Mouse (Mus musculus) embryonic facial prominence, embryonic 11.5 days (tissue): ENCODE data around the gene Gm1979. TPM values are rescaled to one million over a fixed set of nuclear protein-coding genes. Genes with fewer than 3 reads are reported as not detected.
"Not testable (repeated sequence)": the region's sequence is repeated elsewhere in the genome, so short reads cannot be mapped to it uniquely, and the experiment has no call there.

Experiments used
- ATAC-seq: fragments of 200-750 bp; cut with Nextera tagmentation; replicated peaks from 2 replicates; pipeline ENCODE4 v1.8.0; 2017; ENCODE audit warnings: low read depth; ENCODE audit not compliant: insufficient number of reproducible peaks, low FRiP score, low TSS enrichment
- DNase-seq: peaks from one replicate; pipeline ENCODE4 v3.0.0-alpha.2; 2015; ENCODE audit warnings: low spot score
- H3K27ac ChIP-seq: fragments of 300-500 bp; sonication (generic); replicated peaks from 2 replicates; pipeline ENCODE4 v1.5.1; 2014; ENCODE audit warnings: mild to moderate bottlenecking, low read depth, low read length, control low read depth
- H3K27me3 ChIP-seq: fragments of 300-500 bp; sonication (generic); 2 replicates; pipeline ENCODE4 v1.6.1; 2014; ENCODE audit warnings: mild to moderate bottlenecking, low read length, moderate library complexity, mixed read lengths; ENCODE audit not compliant: control insufficient read depth, insufficient read depth
- H3K36me3 ChIP-seq: fragments of 300-500 bp; sonication (generic); replicated peaks from 2 replicates; pipeline ENCODE4 v1.6.1; 2014; ENCODE audit warnings: low read depth, mild to moderate bottlenecking, low read length, moderate library complexity, mixed read lengths; ENCODE audit not compliant: control insufficient read depth, insufficient read depth
- H3K4me1 ChIP-seq: fragments of 300-500 bp; sonication (generic); 2 replicates; pipeline ENCODE4 v1.6.1; 2014; ENCODE audit warnings: low read length, mixed read lengths; ENCODE audit not compliant: control insufficient read depth, insufficient read depth
- H3K4me2 ChIP-seq: fragments of 300-500 bp; sonication (generic); 2 replicates; pipeline ENCODE4 v1.6.1; 2014; ENCODE audit warnings: low read depth, mild to moderate bottlenecking, control low read depth, low read length, moderate library complexity
- H3K4me3 ChIP-seq: fragments of 300-500 bp; sonication (generic); 2 replicates; pipeline ENCODE4 v1.5.1; 2014; ENCODE audit warnings: low read depth, low read length, control low read depth
- H3K9ac ChIP-seq: fragments of 300-500 bp; sonication (generic); replicated peaks from 2 replicates; pipeline ENCODE4 v1.6.1; 2014; ENCODE audit warnings: mild to moderate bottlenecking, control low read depth, low read length
- H3K9me3 ChIP-seq: fragments of 300-500 bp; sonication (generic); replicated peaks from 2 replicates; pipeline ENCODE4 v1.6.1; 2016; ENCODE audit warnings: mild to moderate bottlenecking, low read length, inconsistent platforms, mixed read lengths; ENCODE audit not compliant: control insufficient read depth
- WGBS: fragments of 180-500 bp; shearing (Covaris S2); extraction: QIAGEN DNeasy Blood & Tissue Kit; methylation state at CpG from one replicate; pipeline ENCODE4 v1.1.7; 2014; 5-methylcytosine and 5-hydroxymethylcytosine counted together
- polyA plus RNA-seq: library from polyadenylated mRNA; unstranded; fragments of >200 nt; fragmentation: Nextera tagmentation; extraction: Ambion mirVana; gene quantifications from 2 replicates; pipeline ENCODE4 v1.2.1, GENCODE M21; 2014

Gm1979 gene
- not detected in 2 replicates for polyA plus RNA-seq

DNA sequence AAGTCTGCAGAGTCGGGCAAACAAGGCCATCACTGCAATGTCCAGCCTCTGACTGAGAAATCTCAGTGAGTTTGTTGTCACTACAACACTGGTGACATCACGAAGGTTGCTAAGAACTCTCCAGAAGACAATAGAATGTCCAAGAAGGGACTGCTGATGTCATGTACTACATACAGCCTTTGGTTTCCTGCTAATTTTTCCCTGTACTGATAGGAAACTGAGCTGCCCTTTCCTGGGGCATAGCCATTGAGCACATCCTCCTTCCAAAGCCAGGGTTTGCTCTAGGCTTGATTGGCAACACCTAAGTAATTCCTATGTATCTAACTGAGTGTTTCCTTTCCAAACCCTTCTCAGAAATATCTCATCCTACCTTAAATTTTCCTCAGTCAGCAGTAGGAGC, at the start of gene Gm1979:
Gm1979 (minus strand) TSS at position 101 of the 400 bp plus-strand sequence.
- not testable (repeated sequence) for H3K27ac ChIP-seq, H3K4me2 ChIP-seq, DNase-seq, H3K27me3 ChIP-seq, H3K9me3 ChIP-seq, H3K4me1 ChIP-seq, ATAC-seq, H3K36me3 ChIP-seq, H3K4me3 ChIP-seq, H3K9ac ChIP-seq
- 67% methylated on average over 1 of the region's 2 CpGs for WGBS

DNA sequence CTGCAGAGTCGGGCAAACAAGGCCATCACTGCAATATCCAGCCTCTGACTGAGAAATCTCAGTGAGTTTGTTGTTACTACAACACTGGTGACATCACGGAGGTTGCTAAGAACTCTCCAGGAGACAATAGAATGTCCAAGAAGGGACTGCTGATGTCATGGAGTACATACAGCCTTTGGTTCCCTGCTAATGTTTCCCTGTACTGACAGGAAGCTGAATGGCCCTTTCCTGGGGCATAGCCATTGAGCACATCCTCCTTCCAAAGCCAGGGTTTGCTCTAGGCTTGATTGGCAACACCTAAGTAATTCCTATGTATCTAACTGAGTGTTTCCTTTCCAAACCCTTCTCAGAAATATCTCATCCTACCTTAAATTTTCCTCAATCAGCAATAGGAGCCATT, 34.9 kb upstream of the Gm1979 start, which contains the start of gene Speer4a:
Speer4a (minus strand) TSS at position 101 of the 400 bp plus-strand sequence.
- H3K27ac ChIP-seq, DNase-seq, H3K4me3 ChIP-seq, H3K4me1 ChIP-seq, H3K36me3 ChIP-seq, H3K9ac ChIP-seq, H3K4me2 ChIP-seq, ATAC-seq, H3K27me3 ChIP-seq, H3K9me3 ChIP-seq: not testable (repeated sequence)
- WGBS, result 76% methylated on average over 2 of the region's 2 CpGs

DNA sequence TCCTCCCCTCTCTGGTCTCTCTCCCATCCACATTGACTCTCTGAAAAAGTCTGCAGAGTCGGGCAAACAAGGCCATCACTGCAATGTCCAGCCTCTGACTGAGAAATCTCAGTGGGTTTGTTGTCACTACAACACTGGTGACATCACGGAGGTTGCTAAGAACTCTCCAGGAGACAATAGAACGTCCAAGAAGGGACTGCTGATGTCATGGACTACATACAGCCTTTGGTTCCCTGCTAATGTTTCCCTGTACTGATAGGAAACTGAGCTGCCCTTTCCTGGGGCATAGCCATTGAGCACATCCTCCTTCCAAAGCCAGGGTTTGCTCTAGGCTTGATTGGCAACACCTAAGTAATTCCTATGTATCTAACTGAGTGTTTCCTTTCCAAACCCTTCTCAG, 18.2 kb upstream of the Gm1979 start, which contains the start of gene Gm5862:
Gm5862 (minus strand) TSS at position 101 of the 400 bp plus-strand sequence.
- ATAC-seq, H3K36me3 ChIP-seq, H3K4me2 ChIP-seq, H3K4me1 ChIP-seq, H3K27me3 ChIP-seq, H3K9ac ChIP-seq, H3K9me3 ChIP-seq, H3K27ac ChIP-seq, DNase-seq, H3K4me3 ChIP-seq: not testable (repeated sequence)
- WGBS, result no CpG with 5 or more reads among the region's 3 CpGs

DNA sequence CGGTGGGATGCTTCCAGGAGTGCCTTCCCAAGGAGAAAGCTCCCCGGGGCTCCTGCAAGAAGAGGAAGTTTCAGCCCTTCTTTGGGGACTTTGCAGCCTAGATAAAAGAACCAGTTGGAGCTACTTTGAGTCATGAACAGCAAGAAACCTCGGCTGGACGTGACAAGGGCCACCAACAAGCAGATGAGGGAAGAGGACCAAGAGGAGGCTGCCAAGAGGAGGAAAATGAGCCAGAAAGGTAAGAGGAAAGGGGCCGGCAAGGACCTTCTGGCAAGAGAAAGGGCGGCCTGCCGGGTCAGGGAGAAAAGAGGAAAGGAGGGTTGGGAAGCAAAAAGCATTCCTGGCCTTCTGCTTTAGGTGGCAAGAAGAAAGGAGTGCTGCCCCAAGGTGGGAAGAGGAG, 3.1 kb upstream of the Gm1979 start:
- H3K9me3 ChIP-seq, ATAC-seq, H3K4me3 ChIP-seq, H3K9ac ChIP-seq, H3K4me1 ChIP-seq, DNase-seq, H3K4me2 ChIP-seq, H3K36me3 ChIP-seq, H3K27me3 ChIP-seq, H3K27ac ChIP-seq: not testable (repeated sequence)
- 62% methylated on average over 6 of the region's 7 CpGs for WGBS

DNA sequence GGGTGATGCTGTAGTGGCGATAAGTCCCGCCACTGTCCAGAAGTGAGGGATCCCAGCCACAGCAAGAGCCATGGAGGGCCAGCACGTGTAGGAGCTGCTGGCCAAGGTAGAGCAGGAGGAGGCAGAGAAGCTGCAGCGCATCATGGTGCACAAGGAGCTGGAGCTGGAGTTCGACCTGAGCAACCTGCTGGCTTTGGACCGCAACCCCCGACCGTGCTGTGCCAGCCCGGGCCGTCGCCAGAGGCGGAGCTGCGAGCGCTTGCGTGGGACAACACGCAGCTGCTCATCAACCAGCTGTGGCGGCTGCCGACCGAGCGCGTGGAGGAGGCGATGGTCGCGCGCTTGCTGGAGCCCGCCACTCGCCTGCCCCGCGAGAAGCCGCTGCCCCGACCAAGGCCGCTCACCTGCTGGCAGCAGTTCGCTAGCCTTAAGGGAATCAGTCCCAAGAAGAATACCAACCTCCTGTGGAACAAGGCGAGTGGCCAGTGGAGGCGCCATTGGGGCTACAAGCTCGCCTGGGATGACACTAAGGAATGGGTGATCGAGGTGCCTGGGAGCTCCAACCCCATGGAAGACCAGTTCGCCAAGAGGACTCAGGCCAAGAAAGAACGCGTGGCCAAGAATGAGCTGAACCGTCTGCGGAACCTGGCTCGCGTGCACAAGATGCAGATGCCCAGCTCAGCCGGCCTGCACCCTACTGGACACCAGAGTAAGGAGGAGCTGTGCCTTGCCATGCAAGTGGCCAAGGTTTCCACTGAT, 2.5 kb upstream of the Gm1979 start:
- Histone ChIP-seq H3K4me2 (peak overlapping the region; percentile 69), H3K4me3 (peak overlapping the region; percentile 30), H3K9ac (peak overlapping the region; percentile 19; the same call in 1 of the 2 replicates)
- ATAC-seq (peak; percentile 86), DNase-seq (peak; percentile 43)
- H3K27ac ChIP-seq, H3K27me3 ChIP-seq, H3K36me3 ChIP-seq, H3K9me3 ChIP-seq, H3K4me1 ChIP-seq: not testable (repeated sequence)
- WGBS, result 23% methylated on average over 43 of the region's 45 CpGs

DNA sequence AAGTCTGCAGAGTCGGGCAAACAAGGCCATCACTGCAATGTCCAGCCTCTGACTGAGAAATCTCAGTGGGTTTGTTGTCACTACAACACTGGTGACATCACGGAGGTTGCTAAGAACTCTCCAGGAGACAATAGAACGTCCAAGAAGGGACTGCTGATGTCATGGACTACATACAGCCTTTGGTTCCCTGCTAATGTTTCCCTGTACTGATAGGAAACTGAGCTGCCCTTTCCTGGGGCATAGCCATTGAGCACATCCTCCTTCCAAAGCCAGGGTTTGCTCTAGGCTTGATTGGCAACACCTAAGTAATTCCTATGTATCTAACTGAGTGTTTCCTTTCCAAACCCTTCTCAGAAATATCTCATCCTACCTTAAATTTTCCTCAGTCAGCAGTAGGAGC, 16.0 kb downstream of the Gm1979 start, which contains the start of gene Gm21698:
Gm21698 (minus strand) TSS at position 101 of the 400 bp plus-strand sequence.
- H3K27me3 ChIP-seq, H3K27ac ChIP-seq, H3K9ac ChIP-seq, H3K4me1 ChIP-seq, H3K4me3 ChIP-seq, ATAC-seq, DNase-seq, H3K4me2 ChIP-seq, H3K36me3 ChIP-seq, H3K9me3 ChIP-seq: not testable (repeated sequence)
- WGBS, result no CpG with 5 or more reads among the region's 3 CpGs

DNA sequence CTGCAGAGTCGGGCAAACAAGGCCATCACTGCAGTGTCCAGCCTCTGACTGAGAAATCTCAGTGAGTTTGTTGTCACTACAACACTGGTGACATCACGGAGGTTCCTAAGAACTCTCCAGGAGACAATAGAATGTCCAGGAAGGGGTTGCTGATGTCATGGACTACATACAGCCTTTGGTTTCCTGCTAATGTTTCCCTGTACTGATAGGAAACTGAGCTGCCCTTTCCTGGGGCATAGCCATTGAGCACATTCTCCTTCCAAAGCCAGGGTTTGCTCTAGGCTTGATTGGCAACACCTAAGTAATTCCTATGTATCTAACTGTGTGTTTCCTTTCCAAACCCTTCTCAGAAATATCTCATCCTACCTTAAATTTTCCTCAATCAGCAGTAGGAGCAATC, 32.0 kb downstream of the Gm1979 start, which contains the start of gene Gm21680:
Gm21680 (minus strand) TSS at position 101 of the 400 bp plus-strand sequence.
- not testable (repeated sequence) for H3K4me2 ChIP-seq, DNase-seq, H3K27me3 ChIP-seq, H3K27ac ChIP-seq, H3K36me3 ChIP-seq, H3K9ac ChIP-seq, ATAC-seq, H3K4me3 ChIP-seq, H3K4me1 ChIP-seq, H3K9me3 ChIP-seq
- WGBS, result no CpG with 5 or more reads among the region's 2 CpGs

DNA sequence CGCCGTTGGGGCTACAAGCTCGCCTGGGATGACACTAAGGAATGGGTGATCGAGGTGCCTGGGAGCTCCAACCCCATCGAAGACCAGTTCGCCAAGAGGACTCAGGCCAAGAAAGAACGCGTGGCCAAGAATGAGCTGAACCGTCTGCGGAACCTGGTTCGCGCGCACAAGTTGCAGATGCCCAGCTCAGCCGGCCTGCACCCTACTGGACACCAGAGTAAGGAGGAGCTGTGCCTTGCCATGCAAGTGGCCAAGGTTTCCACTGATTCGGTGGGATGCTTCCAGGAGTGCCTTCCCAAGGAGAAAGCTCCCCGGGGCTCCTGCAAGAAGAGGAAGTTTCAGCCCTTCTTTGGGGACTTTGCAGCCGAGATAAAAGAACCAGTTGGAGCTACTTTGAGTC, 47.5 kb downstream of the Gm1979 start:
- H3K4me3 ChIP-seq, H3K4me2 ChIP-seq, H3K9me3 ChIP-seq, H3K27ac ChIP-seq, DNase-seq, ATAC-seq, H3K36me3 ChIP-seq, H3K4me1 ChIP-seq, H3K27me3 ChIP-seq, H3K9ac ChIP-seq: not testable (repeated sequence)
- 59% methylated on average over 16 of the region's 17 CpGs for whole genome bisulfite sequencing
